ENCODE assay signal across 14 mouse cellular contexts in the genomic region with DNA sequence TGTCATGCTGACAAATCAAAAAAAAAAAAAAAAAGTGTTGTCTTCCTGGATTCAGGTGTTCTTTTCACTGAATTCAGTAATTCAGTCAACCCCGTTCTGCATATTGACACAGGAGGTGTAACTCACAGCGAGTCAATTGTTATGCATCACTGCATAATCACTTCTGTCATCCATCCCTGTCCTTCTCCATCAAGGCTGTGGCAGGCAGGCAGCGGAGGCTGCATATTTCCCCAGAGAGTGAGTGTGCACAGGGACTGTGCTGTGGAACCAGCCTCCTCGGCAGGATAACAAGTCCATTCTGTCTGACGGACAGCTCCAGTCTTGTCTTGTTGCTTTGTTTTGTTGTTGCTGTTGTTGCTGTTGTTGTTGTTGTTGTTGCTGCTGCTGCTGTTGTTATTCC.
DNase-seq lines count a peak whose midpoint lies in the region; ATAC-seq lines count a peak whose summit lies in the region.
"Had no signal": no experiment of that assay in that cellular context is flagged by ENCODE, and none has a peak within 500 bp of the region (broad histone marks: within the 10 kb centered on the region; RNA-seq: fewer than 3 reads in every experiment).

No protein-coding gene starts in this region.

- no peak overlapping the region for H3K4me2 ChIP-seq in neural tube, embryonic 12.5 days (replicated peaks)
- no peak overlapping the region for H3K4me2 ChIP-seq in forebrain, embryonic 14.5 days (ENCODE audit: low read length)
- H3K4me2 ChIP-seq in heart, embryonic 12.5 days, result no peak overlapping the region
- H3K4me2 ChIP-seq: heart, embryonic 15.5 days; neural tube, embryonic 13.5 days had no signal

- H3K27ac ChIP-seq in neural tube, embryonic 12.5 days, result no peak overlapping the region
- no peak overlapping the region for H3K27ac ChIP-seq in forebrain, embryonic 14.5 days (ENCODE audit: low read depth, low read length)
- H3K27ac ChIP-seq in heart, embryonic 12.5 days (ENCODE audit: poor library complexity, severe bottlenecking), result no peak overlapping the region
- H3K27ac ChIP-seq: heart, embryonic 15.5 days; kidney, postnatal 0 days; neural tube, embryonic 13.5 days had no signal

- no peak for DNase-seq in neural tube, embryonic 10.5 days (ENCODE audit: extremely low spot score, low spot score)
- DNase-seq in forebrain, embryonic 14.5 days (ENCODE audit: low spot score), result peak; percentile 53
- DNase-seq in mesoderm, embryonic 11.5 days (ENCODE audit: low read depth, low spot score), result peak; percentile 41
- DNase-seq in lung, postnatal 14 days, result no peak
- no peak for DNase-seq in spleen, adult 18-20 months
- no peak for DNase-seq in natural killer cell, adult 2 months (ENCODE audit: low spot score in 2 of 2)
- DNase-seq: cerebellum, adult 11 months; thymus, adult 18-20 months had no signal

- H3K27me3 ChIP-seq in neural tube, embryonic 12.5 days (replicated peaks), result no peaks in the 10 kb centered on the region
- H3K27me3 ChIP-seq in forebrain, embryonic 14.5 days (replicated peaks; ENCODE audit: control insufficient read depth, insufficient read depth, low read length), result no peaks in the 10 kb centered on the region
- H3K27me3 ChIP-seq in heart, embryonic 12.5 days (replicated peaks), result no peaks in the 10 kb centered on the region
- H3K27me3 ChIP-seq: heart, embryonic 15.5 days; neural tube, embryonic 13.5 days had no signal

- 12% methylated on average over 5 of the region's 5 CpGs for WGBS in neural tube, embryonic 12.5 days
- WGBS in forebrain, embryonic 14.5 days, result 14% methylated on average over 5 of the region's 5 CpGs
- 17% methylated on average over 5 of the region's 5 CpGs for WGBS in heart, embryonic 12.5 days

- no peaks in the 10 kb centered on the region for H3K4me1 ChIP-seq in neural tube, embryonic 12.5 days
- H3K4me1 ChIP-seq in forebrain, embryonic 14.5 days (ENCODE audit: control insufficient read depth, insufficient read depth, low read length), result no peaks in the 10 kb centered on the region; the same call in 1 of the 2 replicates
- H3K4me1 ChIP-seq in heart, embryonic 12.5 days (replicated peaks), result no peaks in the 10 kb centered on the region
- H3K4me1 ChIP-seq: heart, embryonic 15.5 days had no signal

- no peak overlapping the region for H3K4me3 ChIP-seq in neural tube, embryonic 12.5 days
- H3K4me3 ChIP-seq in forebrain, embryonic 14.5 days (ENCODE audit: low read depth, low read length), result no peak overlapping the region
- H3K4me3 ChIP-seq in heart, embryonic 12.5 days, result no peak overlapping the region
- H3K4me3 ChIP-seq: heart, embryonic 15.5 days; neural tube, embryonic 13.5 days had no signal

- H3K36me3 ChIP-seq in neural tube, embryonic 12.5 days, result no peaks in the 10 kb centered on the region
- no peaks in the 10 kb centered on the region for H3K36me3 ChIP-seq in forebrain, embryonic 14.5 days (ENCODE audit: control insufficient read depth, insufficient read depth, low read length)
- no peaks in the 10 kb centered on the region for H3K36me3 ChIP-seq in heart, embryonic 12.5 days
- H3K36me3 ChIP-seq: heart, embryonic 15.5 days; neural tube, embryonic 13.5 days had no signal

- peak; percentile 56; the same call in 1 of the 2 replicates for ATAC-seq in neural tube, embryonic 12.5 days (ENCODE audit: low FRiP score, low read depth)
- peak; percentile 60; the same call in 1 of the 2 replicates for ATAC-seq in forebrain, embryonic 14.5 days
- no peak for ATAC-seq in heart, embryonic 12.5 days (ENCODE audit: insufficient number of reproducible peaks, low FRiP score)
- ATAC-seq: inflammation-experienced regulatory T-cells, adult 6 months had no signal

- H3K9ac ChIP-seq in neural tube, embryonic 12.5 days, result no peak overlapping the region
- H3K9ac ChIP-seq in forebrain, embryonic 14.5 days (ENCODE audit: low read length), result no peak overlapping the region
- no peak overlapping the region for H3K9ac ChIP-seq in heart, embryonic 12.5 days
- H3K9ac ChIP-seq: heart, embryonic 15.5 days; neural tube, embryonic 13.5 days had no signal

- H3K9me3 ChIP-seq in neural tube, embryonic 12.5 days, result no peaks in the 10 kb centered on the region
- H3K9me3 ChIP-seq in forebrain, embryonic 14.5 days (replicated peaks; ENCODE audit: control insufficient read depth, low read length), result no peaks in the 10 kb centered on the region
- no peaks in the 10 kb centered on the region for H3K9me3 ChIP-seq in heart, embryonic 12.5 days (replicated peaks)
- H3K9me3 ChIP-seq: heart, embryonic 15.5 days; neural tube, embryonic 13.5 days had no signal

Comparison
In these comparisons a context has a peak if more than half of its experiments do, and no peak if none do; other contexts are left out.
1. DNase-seq: peak in forebrain, embryonic 14.5 days (single experiment) and mesoderm, embryonic 11.5 days (single experiment); none in neural tube, embryonic 10.5 days (single experiment), lung, postnatal 14 days (single experiment), spleen, adult 18-20 months (0 of 2) and natural killer cell, adult 2 months (0 of 2).